Comparison of ENCODE assay signal across 8 mouse cellular contexts in genomic region chr8:46741991-46742690, GRCm38 (mm10). TPM values are rescaled to one million over a fixed set of nuclear protein-coding genes. Genes with fewer than 3 reads are reported as not detected.
DNase-seq lines count a peak whose midpoint lies in the region; ATAC-seq and TF ChIP-seq lines count a peak whose summit lies in the region.

No protein-coding gene starts in this region.

- peaks cover 64% of the 10 kb centered on the region for H3K4me1 ChIP-seq in megakaryocyte, embryonic 14.5 days
- peaks cover 19% of the 10 kb centered on the region for H3K4me1 ChIP-seq in limb, embryonic 15.5 days
- no peaks in the 10 kb centered on the region; the same call in 1 of the 2 replicates for H3K4me1 ChIP-seq in stomach, postnatal 0 days (replicated peaks; ENCODE audit: control insufficient read depth, insufficient read depth)

- no peaks in the 10 kb centered on the region for H3K27me3 ChIP-seq in megakaryocyte, embryonic 14.5 days (replicated peaks)
- no peaks in the 10 kb centered on the region for H3K27me3 ChIP-seq in limb, embryonic 15.5 days
- H3K27me3 ChIP-seq in stomach, postnatal 0 days (ENCODE audit: control insufficient read depth, insufficient read depth, low read length): no peaks in the 10 kb centered on the region

- 0 out of 2 replicates have a peak overlapping the region, but pooled peaks have one; percentile 88 for H3K27ac ChIP-seq in limb, embryonic 15.5 days
- H3K27ac ChIP-seq in stomach, postnatal 0 days (replicated peaks): peak overlapping the region; percentile 99; the same call in 1 of the 2 replicates

- TF ChIP-seq CTCF in stomach, postnatal 0 days (IDR thresholded peaks at IDR 0.05; ENCODE audit: low read depth): no peak

- ATAC-seq in megakaryocyte, adult 5-6 weeks (ENCODE audit: poor library complexity, severe bottlenecking): no peak
- ATAC-seq in limb, embryonic 15.5 days (ENCODE audit: insufficient number of reproducible peaks, low FRiP score, low TSS enrichment, low read depth): no peak
- no peak for ATAC-seq in stomach, postnatal 0 days (ENCODE audit: low FRiP score, low TSS enrichment)
- no peak for ATAC-seq in granulocyte monocyte progenitor cell, adult 5-6 weeks (replicated peaks; ENCODE audit: poor library complexity, severe bottlenecking)

- H3K36me3 ChIP-seq in megakaryocyte, embryonic 14.5 days (replicated peaks; ENCODE audit: low read length): peaks cover 23% of the 10 kb centered on the region
- no peaks in the 10 kb centered on the region for H3K36me3 ChIP-seq in limb, embryonic 15.5 days
- H3K36me3 ChIP-seq in stomach, postnatal 0 days (ENCODE audit: control insufficient read depth, insufficient read depth, low read length): no peaks in the 10 kb centered on the region

- H3K4me2 ChIP-seq in limb, embryonic 15.5 days: peak overlapping the region; percentile 76
- peak overlapping the region; percentile 81 for H3K4me2 ChIP-seq in stomach, postnatal 0 days (replicated peaks; ENCODE audit: low read depth)

- no peaks in the 10 kb centered on the region for H3K9me3 ChIP-seq in megakaryocyte, embryonic 14.5 days
- H3K9me3 ChIP-seq in limb, embryonic 15.5 days: no peaks in the 10 kb centered on the region
- H3K9me3 ChIP-seq in stomach, postnatal 0 days (ENCODE audit: control insufficient read depth, low read length): no peaks in the 10 kb centered on the region

- no peak for TF ChIP-seq EP300 in stomach, postnatal 0 days (optimal IDR thresholded peaks at IDR 0.05)

- 44% methylated on average over 8 of the region's 8 CpGs for WGBS in limb, embryonic 15.5 days
- 24% methylated on average over 8 of the region's 8 CpGs for WGBS in stomach, postnatal 0 days

- DNase-seq in adrenal gland, postnatal 10 days: peak; percentile 20
- no peak for DNase-seq in adrenal gland, postnatal 4 days (ENCODE audit: low spot score in 2 of 2)
- no peak for DNase-seq in stomach, postnatal 0 days (ENCODE audit: low spot score)
- no peak for DNase-seq in layer of hippocampus, postnatal 36 days

- H3K9ac ChIP-seq in limb, embryonic 15.5 days: no peak overlapping the region
- no peak overlapping the region for H3K9ac ChIP-seq in stomach, postnatal 0 days (ENCODE audit: low read length)

- H3K4me3 ChIP-seq in megakaryocyte, embryonic 14.5 days (replicated peaks): peak overlapping the region; percentile 95
- H3K4me3 ChIP-seq in limb, embryonic 15.5 days: peak overlapping the region; percentile 93
- H3K4me3 ChIP-seq in stomach, postnatal 0 days (ENCODE audit: low read depth, low read length): peak overlapping the region; percentile 96

RNA-seq across cellular contexts. Expression of gene Irf2, which starts 2.6 kb away (rescaled TPM):
- total RNA-seq in adrenal gland, postnatal 10 days (2021): 10 to 100 TPM; 54.7 to 56.1 TPM
- 10 to 100 TPM; 56.2 to 62.9 TPM for total RNA-seq in adrenal gland, postnatal 4 days (2021)
- polyA plus RNA-seq in megakaryocyte, embryonic 14.5 days (2012; ENCODE audit: insufficient read depth, low replicate concordance): 29.9 and 107 TPM in 2 replicates
- total RNA-seq in megakaryocyte, adult 5-6 weeks (2015): 152 and 154 TPM in 2 replicates
- 37.9 and 77.9 TPM in 2 replicates for total RNA-seq in megakaryocyte, adult 5-6 weeks (2017)
- polyA plus RNA-seq in limb, embryonic 15.5 days (2015; fragmentation: Nextera tagmentation; extraction: Ambion mirVana): 20.0 and 24.8 TPM in 2 replicates
- 23.3 and 27.0 TPM in 2 replicates for polyA plus RNA-seq in stomach, postnatal 0 days (2015; fragmentation: Nextera tagmentation; extraction: Ambion mirVana)
- total RNA-seq in layer of hippocampus, postnatal 36 days (2021): 10 to 100 TPM; 61.8 to 62.2 TPM
- 48.8 and 67.9 TPM in 2 replicates for total RNA-seq in granulocyte monocyte progenitor cell, adult 5-6 weeks (2014; fragmentation: Nextera tagmentation)
- total RNA-seq in granulocyte monocyte progenitor cell, adult 5-6 weeks (2017): 12.6 and 20.4 TPM in 2 replicates
